Mouse (Mus musculus) 416B (cell line): ENCODE results near the gene Tmem115.

Experiments
- DNase-seq: peaks from one replicate; pipeline ENCODE4 v3.0.0; 2011; ENCODE audit warnings: low read depth

The Tmem115 gene

DNA sequence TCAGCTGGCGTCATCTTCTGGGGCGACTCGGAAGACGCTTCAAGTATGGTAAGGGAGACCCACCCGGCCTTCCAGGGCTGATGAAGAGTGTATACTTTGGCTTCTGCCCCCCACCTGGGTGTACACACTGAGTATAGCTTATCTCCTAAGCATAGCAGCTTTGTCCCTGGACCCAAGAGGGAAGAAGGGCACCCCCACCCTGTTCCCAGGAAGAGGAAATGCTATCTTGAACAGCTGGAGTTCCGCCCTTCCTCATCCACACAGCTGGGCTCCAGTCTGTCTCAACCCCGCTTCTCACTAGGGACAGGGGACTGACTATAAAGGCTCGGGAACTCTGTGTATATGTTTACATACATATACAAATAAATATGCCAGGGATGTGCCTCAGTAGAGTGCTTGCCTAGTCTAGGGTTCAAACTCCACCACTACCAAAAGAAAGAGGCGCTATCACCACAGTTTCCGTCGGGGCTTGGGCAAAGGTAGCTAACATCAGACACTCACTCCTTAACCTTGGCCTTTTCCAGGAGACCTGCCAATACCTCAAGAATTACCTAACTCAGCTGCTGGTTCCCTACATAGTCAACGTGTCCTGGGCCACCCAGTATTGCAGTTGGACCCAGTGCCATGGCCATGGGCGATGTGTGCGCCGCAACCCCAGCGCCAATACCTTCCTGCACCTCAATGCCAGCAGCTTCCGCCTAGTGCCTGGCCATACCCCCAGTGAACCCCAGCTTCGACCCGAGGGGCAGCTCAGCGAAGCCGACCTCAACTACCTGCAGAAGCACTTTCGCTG is 38.0 kb downstream of the Tmem115 start:
- DNase-seq = no peak

GRCm38 (mm10) chr9:107572327-107572662 is 38.5 kb downstream of the Tmem115 start:
- DNase-seq = no peak

DNA sequence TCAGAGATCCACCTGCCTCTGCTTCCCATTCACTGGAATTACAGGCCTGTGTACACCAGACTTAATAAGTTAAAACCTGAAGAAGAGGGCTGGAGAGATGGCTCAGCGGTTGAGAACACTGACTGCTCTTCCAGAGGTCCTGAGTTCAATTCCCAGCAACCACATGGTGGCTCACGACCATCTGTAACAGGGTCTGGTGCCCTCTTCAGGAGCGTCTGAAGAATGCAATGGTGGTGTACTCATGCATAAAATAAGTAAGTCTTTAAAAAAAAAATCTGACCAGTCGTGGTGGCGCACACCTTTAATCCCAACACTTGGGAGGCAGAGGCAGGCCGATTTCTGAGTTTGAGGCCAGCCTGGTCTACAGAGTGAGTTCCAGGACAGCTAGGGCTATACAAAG is 40.0 kb downstream of the Tmem115 start:
- DNase-seq = peak; percentile 57

DNA sequence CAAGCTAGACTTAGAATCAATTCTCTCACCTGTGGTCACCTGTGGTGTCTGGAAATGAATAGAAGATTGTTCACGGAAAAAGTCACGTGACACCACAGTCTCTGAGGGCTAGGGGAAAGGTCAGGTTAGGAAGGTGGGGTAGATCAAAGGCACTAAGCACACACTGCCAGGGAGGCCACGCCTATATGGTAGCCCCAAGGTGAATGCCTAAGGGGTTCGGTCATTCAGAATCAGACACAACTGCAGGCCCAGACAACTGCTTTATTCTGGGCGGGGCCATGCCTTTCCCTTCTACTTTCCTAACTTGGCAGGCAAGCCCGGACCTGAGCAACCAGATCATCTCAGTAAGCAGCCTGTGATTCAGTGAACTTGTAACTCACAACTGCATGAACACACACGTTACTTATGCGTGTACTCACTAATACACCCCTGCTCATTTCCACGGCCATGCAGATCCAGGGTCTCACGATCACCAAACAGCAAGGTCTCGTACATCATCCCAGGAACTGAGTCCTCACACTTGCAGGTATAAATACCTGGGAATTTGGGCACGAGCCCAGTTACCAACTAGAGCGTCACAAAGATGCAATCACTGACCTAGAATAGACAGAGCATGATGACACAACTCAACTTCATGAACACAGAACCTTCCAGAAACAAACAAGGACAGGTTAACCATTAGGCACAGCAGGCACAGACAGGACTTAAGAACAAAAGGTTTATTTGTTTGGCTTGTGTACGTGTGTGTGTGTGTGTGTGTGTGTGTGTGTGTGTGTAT is 42.0 kb downstream of the Tmem115 start:
- DNase-seq = no peak

DNA sequence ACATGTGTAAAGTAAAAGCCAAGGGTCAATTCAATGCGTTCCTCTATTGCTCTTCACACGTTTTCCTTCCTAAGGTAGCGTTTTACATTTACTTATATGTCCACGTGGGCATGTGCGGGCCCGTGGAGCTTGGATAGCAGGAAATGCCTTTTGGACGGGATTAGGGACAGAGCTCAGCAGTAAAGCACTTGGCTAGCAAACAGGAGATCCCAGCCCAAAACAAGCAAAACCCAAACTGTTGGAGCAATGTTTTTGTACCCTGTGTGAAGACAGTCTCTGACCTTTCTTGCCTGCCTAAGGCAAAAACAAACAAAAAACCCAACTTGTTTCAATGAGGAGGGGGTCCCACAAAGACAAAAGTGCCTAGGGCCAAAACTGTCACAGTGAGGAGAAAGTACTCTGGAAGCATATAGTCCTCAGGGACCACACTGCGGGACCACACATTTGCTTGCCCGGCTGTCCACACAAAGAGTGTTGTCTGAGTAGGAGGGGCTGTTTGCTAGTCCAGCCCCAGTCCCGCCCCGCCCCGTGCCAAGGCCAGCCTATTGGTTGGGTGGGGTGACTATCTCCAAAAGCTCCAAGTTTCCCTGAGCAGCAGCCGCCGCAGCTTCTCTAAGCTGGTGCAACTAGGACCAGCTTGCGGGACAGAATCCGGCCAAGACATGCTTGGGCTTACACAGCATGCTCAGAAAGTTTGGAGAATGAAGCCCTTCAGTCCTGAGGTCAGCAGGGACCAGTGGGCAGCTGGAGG is 42.8 kb downstream of the Tmem115 start, which contains the start of gene Hyal1:
TSS of gene Hyal1 (plus strand) at position 571 of the 751 bp plus-strand sequence.
- DNase-seq = peak; percentile 71

DNA sequence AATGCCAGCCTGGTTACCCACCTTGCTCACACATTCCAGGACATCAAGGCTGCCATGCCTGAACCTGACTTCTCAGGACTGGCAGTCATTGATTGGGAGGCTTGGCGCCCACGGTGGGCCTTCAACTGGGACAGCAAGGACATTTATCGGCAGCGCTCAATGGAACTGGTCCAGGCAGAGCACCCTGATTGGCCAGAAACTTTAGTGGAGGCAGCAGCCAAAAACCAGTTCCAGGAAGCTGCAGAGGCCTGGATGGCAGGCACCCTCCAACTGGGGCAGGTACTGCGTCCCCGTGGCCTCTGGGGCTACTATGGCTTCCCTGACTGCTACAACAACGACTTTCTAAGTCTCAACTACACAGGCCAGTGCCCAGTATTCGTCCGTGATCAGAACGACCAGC is 44.1 kb downstream of the Tmem115 start:
- no peak for DNase-seq

DNA sequence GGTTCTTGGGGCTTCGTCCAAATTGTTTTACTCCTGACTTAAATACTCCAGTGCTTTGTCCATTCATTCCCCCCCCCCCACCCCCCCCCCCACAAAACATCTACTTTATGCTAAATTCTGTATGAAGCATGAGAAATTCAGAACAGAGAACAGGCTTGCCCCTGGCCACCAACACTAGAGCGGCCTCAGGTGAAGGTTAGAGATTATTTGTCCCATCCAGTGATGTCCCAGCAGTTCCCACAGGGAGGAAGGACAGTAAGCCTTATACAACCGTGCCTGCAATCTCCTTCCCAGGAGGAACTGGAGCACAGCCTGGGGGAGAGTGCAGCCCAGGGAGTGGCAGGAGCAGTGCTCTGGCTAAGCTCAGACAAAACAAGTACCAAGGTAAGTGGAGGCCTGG is 44.8 kb downstream of the Tmem115 start, which contains the start of gene Naa80:
TSS of gene Naa80 (plus strand) at position 301 of the 400 bp plus-strand sequence.
- no peak for DNase-seq

- DNase-seq = peak; percentile 46
Measured at GRCm38 (mm10) chr9:107579023-107579900, 45.5 kb downstream of the Tmem115 start.

GRCm38 (mm10) chr9:107580501-107581317 is 47.0 kb downstream of the Tmem115 start, which contains the start of gene Hyal3:
TSS of gene Hyal3 (plus strand) at chr9:107580818.
- peak; percentile 94 for DNase-seq

DNA sequence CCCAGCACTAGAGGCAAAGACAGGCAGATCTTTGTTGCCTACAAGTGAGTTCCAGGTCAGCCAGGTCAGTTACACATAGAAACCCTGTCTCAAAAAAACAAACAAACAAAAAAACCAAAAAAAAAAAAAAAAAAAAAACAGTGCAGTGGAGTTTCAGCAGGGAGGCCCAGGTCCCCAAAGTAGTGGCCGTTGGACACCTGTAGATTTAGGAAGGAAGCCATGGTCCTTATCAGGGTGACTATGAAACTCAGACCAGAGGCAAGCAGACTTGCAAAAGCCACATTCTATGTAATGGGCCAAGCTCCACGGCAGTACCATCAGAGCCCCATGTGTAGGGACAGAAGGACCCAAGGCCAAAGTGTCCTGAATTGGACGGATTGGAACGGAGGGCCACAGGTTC is 47.8 kb downstream of the Tmem115 start:
- peak; percentile 44 for DNase-seq

DNA sequence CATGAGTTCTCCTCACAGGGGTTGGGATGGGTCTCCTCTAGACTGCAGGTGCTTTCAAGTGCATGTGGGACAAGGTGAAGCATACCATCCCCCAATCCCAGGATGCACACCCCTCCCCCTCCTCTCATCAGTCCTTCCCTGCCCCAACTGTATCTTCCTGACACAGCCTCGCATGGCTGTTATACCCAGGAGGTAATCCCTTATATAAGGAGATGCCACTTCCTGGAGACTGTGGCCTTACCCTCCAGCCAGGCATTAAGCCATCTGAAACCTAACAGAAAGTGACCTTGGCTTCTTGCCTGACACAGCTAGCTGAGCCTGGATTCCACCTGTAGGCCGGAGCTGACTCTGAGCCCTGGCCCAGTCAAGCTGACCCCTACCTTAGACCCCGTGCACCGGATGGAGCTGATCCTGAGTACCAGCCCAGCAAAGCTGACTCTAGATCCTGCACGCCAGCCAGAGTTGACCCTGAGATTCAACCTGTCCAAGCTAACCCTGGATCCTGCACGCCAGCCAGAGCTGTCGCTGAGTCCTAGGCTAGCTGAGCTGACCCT is 48.8 kb downstream of the Tmem115 start:
- peak; percentile 36 for DNase-seq

DNA sequence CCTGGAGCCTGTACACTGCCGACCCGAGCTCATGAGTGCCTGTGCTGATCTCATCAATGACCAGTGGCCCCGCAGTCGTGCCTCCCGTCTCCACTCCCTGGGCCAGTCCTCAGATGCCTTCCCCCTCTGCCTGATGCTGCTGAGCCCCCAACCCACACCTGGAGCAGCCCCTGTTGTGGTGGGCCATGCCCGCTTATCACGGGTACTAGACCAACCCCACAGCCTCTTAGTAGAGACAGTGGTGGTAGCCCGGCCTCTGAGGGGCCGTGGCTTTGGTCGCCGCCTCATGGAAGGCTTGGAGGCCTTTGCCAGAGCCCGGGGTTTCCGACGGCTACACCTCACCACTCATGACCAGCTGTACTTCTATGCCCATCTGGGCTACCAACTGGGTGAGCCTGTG is 49.4 kb downstream of the Tmem115 start:
- no peak for DNase-seq

DNA sequence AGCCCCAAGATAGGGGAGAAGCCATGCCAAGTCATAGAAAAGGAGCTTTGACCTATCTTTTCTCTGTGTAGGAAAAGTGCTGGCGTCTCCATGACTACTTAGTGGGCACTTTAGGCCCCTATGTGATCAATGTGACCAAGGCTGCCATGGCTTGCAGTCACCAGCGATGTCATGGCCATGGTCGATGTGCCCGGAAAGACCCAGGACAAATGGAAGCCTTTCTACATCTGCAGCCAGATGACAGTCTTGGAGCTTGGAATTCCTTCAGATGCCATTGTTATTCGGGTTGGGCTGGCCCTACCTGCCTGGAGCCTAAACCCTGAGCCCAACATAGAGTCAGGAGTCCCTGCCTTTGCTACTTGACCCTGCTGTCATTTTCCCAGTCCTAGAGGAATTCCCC is 52.8 kb downstream of the Tmem115 start:
- no peak for DNase-seq

- peak; percentile 99 for DNase-seq
Measured at GRCm38 (mm10) chr9:107586974-107587832, 53.5 kb downstream of the Tmem115 start, which contains the start of gene Ifrd2. TSS of gene Ifrd2 (plus strand) at chr9:107587642.

GRCm38 (mm10) chr9:107587833-107588639 is 54.3 kb downstream of the Tmem115 start:
- peak; percentile 77 for DNase-seq
